Mouse (Mus musculus) lung, adult 2 months (tissue): ENCODE data around the gene Rfx4. TPM values are rescaled to one million over a fixed set of nuclear protein-coding genes. Genes with fewer than 3 reads are reported as not detected.

Source experiments
- DNase-seq: peaks from one replicate; pipeline ENCODE4 v3.0.0; 2022
- H3K4me1 ChIP-seq: fragments of 200-500 bp; 2 replicates; pipeline ENCODE4 v1.6.1; 2011; ENCODE audit warnings: low read length; ENCODE audit not compliant: control insufficient read depth, insufficient read depth
- H3K4me3 ChIP-seq: fragments of 200-500 bp; replicated peaks from 2 replicates; pipeline ENCODE3; 2011; ENCODE audit warnings: low read depth, mild to moderate bottlenecking, control low read depth, low read length; ENCODE audit errors: extremely low read depth
- CTCF ChIP-seq: fragments of 200-500 bp; IDR thresholded peaks from 2 replicates; pipeline ENCODE4 v1.5.1; 2011; ENCODE audit warnings: mild to moderate bottlenecking, low read length, control low read depth; ENCODE audit not compliant: insufficient read depth
- POLR2A ChIP-seq: fragments of 200-500 bp; IDR thresholded peaks from 2 replicates; pipeline ENCODE4 v1.6.1; 2011; ENCODE audit warnings: low read depth, mild to moderate bottlenecking, control low read depth, low read length, borderline replicate concordance; ENCODE audit errors: extremely low read depth
- WGBS: fragments of 180-500 bp; shearing (Covaris S2); methylation state at CpG from one replicate; pipeline ENCODE4 v1.1.7; 2018; 5-methylcytosine and 5-hydroxymethylcytosine counted together
- polyA plus RNA-seq: library from polyadenylated mRNA; depleted of rRNA; stranded (reverse); fragments of >200 nt; gene quantifications from 2 replicates; pipeline ENCODE4 v1.2.3, GENCODE M21; 2012

Gene Rfx4
- polyA plus RNA-seq, 1 experiment: 0.13 TPM

DNA sequence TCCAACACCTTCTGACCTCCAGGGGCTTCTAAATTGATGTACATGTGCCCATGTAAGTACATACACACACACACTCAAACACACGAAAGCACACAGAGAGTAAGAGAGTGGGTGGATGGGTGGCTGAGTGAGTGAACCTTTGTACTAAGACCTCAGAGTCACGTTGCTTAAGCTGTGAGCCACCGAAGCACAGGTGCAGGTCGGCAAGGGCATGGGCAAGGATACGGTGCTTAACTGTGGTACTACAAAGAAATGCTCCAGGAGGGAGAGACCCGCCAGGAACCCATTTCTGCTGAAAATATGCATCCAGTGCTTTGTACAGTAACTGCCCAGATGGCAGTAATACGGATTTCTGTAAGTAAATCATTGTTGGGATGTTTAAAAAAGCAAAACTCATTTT lies 40.2 kb upstream of the Rfx4 start:
- TF ChIP-seq CTCF (no peak), POLR2A (no peak)
- 86% methylated on average over 7 of the region's 7 CpGs for WGBS
- DNase-seq: no peak
- no peak overlapping the region for H3K4me3 ChIP-seq
- peaks cover 5% of the 10 kb centered on the region for H3K4me1 ChIP-seq

DNA sequence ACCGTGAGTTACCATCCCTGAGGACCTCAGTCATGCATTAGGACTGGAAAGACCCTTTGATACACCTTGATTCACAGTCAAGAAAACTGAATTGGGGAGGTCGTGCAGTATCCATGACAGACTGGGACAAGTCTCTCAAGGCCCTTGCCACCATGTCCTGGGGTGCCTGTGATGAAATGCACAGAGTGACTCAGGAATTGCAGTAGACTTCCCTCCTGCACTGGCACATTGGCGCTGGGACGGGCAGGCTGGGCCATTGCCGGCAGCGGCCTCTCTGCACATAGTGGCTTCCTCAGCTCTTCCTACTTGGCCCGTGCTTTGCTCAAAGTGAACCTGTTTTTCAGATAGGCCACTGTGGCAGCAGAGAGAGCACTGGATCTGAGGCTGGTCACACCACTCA lies 39.3 kb upstream of the Rfx4 start:
- TF ChIP-seq POLR2A: no peak
- no peak for TF ChIP-seq CTCF
- peaks cover 2% of the 10 kb centered on the region for H3K4me1 ChIP-seq
- 95% methylated on average over 7 of the region's 7 CpGs for WGBS
- no peak for DNase-seq
- no peak overlapping the region for H3K4me3 ChIP-seq

DNA sequence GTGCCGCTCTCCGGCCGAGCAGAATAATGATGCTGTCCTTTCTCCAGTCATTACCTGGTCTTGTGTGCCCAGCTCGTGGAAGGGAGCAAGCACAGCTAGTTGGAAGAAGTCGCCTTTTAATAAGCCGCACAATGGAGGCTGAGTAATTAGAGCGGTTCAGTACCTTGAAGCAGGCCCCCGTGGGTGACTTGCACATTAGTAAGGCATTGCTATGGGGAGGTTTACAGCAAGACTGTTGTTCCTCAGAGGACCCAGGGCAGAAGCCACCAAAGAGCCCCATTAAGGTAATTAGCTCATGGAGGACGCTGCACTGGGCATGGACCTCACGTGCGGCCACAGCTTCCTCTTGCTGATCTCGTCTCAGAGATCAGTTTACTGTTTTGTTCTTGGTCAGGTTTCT lies 33.2 kb upstream of the Rfx4 start:
- no peak for DNase-seq
- 93% methylated on average over 12 of the region's 12 CpGs for WGBS
- TF ChIP-seq POLR2A: no peak
- TF ChIP-seq CTCF: no peak
- Histone ChIP-seq H3K4me3 (no peak overlapping the region), H3K4me1 (no peaks in the 10 kb centered on the region)

DNA sequence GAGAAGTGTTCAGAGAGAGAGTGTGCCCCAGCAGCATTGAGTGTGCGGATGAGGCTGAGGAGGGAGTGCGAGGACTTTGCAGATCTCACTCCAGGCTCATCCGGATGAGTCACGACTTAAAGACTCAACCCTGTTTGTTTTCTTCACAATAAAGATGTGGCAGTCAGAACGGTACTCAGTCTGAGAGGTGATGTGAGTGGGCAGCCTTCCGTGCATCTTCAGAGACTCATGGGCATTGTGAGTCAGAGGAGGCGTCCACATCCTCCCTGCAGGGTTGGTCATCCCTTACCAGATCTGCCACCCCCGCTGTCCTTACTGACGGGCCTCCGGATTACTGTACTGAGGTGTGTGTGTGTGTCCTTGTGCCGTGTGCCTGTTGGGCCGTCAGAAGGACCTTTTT lies 28.9 kb upstream of the Rfx4 start:
- no peaks in the 10 kb centered on the region for H3K4me1 ChIP-seq
- DNase-seq: no peak
- no peak for TF ChIP-seq POLR2A
- TF ChIP-seq CTCF: no peak
- H3K4me3 ChIP-seq: no peak overlapping the region
- WGBS: 87% methylated on average over 12 of the region's 12 CpGs

DNA sequence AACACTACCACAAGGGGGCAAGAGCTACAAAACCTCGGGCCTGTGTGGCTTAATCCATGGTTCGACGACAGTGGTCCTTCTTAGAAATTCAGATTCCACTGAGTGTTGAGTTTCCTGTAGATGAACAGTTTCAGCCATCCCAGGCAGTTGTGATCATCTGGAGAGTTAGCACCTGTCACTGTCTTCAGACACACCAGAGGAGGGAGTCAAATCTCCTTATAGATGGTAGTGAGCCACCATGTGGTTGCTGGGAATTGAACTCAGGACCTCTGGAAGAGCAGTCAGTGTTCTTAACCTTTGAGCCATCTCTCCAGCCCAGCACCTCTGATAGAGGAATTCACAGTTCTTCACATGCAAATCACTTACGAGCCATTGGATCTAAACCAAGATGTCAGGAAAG lies 28.1 kb upstream of the Rfx4 start:
- WGBS: 84% methylated on average over 4 of the region's 4 CpGs
- no peak for DNase-seq
- Histone ChIP-seq H3K4me1 (no peaks in the 10 kb centered on the region), H3K4me3 (no peak overlapping the region)
- TF ChIP-seq POLR2A (no peak), CTCF (no peak)

DNA sequence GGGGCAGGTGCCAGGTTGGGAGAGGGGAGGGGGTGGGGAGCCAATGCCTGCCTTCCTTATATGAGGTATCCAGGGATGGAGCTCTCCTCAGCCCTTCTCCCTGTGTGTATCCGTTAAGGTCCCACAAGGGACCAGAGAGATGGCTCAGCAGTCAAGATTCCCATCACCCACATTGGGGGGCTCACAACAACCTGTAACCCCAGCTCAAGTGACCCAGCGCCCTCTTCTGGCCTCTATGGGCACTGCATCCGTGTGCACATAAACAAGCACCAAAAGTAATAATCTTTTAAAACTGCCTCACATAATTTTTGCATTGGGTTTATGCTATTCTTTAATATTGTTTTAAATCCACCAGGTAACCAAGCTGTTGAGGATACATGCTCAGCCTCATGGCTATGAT lies 25.8 kb upstream of the Rfx4 start:
- Histone ChIP-seq H3K4me3 (no peak overlapping the region), H3K4me1 (no peaks in the 10 kb centered on the region)
- no peak for DNase-seq
- WGBS: 81% methylated on average over 3 of the region's 3 CpGs
- TF ChIP-seq CTCF (peak; percentile 26; the same call in 1 of the 2 replicates), POLR2A (no peak)

DNA sequence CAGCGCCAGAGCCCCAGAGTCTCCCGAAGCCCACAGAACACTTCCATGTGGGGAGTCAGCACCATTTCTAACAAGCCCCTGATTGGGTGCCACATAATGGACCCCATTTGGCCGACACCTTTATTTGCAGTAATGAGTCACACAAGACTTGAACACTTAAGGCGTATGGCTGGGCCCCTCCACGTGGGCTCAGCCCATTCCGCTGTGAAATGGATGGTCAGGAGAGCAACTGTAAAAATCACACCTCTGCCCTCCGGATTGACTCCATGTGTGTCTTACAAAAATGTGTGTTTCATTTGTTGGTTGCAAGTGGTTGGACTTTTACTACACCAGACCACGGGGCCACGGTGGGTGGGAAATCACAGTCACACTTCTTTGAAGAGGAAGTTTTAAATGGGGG lies 24.9 kb upstream of the Rfx4 start:
- 82% methylated on average over 9 of the region's 9 CpGs for WGBS
- Histone ChIP-seq H3K4me3 (no peak overlapping the region), H3K4me1 (no peaks in the 10 kb centered on the region)
- TF ChIP-seq CTCF (no peak), POLR2A (no peak)
- DNase-seq: no peak

DNA sequence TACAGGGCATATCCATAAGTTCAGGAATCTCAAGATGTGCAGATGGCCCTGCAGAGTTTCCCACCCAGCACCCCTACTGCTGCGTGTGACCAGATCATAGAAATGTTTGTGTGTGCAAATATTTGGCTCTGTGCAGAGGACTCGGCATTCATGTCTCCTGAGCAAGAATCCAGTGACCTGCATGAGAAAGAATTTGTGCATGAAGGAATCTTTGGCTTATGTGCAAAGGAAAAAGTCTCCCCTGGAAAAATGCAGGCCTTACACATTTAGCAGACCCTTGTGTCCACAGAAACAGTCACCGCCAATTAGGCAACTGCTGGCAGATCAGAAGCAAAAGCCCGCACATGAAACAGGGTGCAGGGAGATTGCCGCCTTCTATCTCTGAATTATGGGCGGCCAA lies 22.4 kb upstream of the Rfx4 start:
- H3K4me1 ChIP-seq: no peaks in the 10 kb centered on the region
- TF ChIP-seq CTCF (no peak), POLR2A (no peak)

DNA sequence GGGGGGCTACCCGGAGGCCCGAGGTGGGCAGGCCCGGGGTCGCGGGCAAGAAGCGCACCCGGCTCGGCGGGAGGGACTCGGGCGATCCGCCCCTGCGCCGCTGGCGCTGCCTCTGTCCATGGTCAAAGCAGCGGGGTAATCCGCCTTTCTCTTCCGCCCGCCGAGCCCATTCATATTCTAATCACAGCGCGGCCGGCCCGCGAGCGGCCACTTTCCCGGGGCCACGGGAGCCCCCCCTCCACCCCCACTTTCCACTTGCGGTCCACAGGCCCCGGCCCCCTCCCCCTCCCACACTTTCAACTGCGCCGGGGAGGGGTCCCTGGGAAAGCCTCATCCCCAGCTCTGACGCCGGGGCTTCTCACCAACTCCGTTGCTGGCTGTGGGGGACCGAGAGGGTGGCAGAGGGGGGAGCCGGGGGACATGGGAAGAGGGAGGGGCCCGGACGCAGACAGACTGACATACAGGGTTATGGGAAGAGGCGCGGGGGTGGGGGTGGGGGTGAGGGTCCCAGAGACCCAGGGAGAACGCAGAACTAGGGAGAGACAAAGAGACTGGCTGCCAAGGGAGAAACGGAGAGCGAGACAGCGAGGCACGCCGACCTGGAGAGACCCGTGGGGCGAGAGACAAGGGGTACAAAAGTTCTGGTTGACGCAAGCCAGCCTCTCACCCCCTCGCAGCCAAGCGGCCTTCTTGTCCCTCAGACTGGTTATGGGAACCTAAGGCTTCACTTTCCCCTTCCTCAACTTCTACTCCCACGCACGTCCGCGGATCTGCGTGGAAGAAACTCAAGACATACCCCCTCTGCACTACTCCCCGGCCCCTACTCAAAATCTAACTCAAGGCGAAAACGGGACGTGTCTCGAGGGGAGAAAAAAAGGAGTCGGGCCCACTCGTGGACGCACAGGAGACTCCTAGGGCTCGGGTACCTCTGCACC lies 744 bp upstream of the Rfx4 start:
- H3K4me3 ChIP-seq: no peak overlapping the region
- no peak for TF ChIP-seq POLR2A
- no peak for TF ChIP-seq CTCF
- 3% methylated on average over 66 of the region's 66 CpGs for WGBS

More for the DNA sequence above, 22.4 kb upstream of the Rfx4 start:
- 50% methylated on average over 6 of the region's 6 CpGs for WGBS
- DNase-seq: no peak
- no peak overlapping the region for H3K4me3 ChIP-seq

DNA sequence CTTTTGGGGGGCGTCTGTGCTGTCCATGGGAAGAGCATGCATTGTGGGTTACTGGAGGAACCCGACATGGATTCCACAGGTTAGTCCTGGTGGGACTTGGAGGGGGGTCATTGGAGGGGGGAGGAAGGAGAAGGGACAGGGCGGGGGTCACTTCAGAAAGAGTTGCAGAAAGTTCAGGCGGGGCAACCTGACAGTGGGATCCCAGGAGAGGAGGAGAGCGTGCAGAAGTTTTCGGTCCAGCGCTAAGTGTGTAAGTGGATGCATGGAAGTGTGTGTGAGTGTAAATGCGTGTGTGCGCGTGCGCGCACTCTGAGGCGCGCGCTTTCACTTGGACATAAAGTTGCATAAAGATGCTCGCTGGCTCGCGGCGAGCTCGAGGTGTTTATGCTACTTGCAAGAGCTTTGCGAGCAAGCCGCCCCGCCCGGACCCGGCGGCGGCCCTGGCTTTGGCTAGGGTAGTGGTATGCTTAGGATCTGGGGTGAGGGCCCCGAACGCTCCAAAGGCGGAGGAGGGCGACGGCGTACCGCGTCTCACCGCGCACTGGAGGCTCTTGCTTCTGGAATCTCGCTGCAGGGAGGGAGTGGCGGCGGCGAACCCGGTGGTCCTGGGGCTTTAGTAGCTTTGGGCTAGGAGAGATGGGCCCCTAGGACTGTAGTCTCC lies 703 bp downstream of the Rfx4 start:
- TF ChIP-seq POLR2A (no peak), CTCF (no peak)
- Histone ChIP-seq H3K4me3 (no peak overlapping the region), H3K4me1 (peaks cover 4% of the 10 kb centered on the region)
- 3% methylated on average over 42 of the region's 42 CpGs for WGBS
- peak; percentile 13 for DNase-seq

More for the DNA sequence above, 744 bp upstream of the Rfx4 start:
- DNase-seq: no peak
- peaks cover 4% of the 10 kb centered on the region for H3K4me1 ChIP-seq
